Mouse (Mus musculus) kidney, adult 2 months (tissue): ENCODE results near the gene Ahcy. TPM values are rescaled to one million over a fixed set of nuclear protein-coding genes. Genes with fewer than 3 reads are reported as not detected.
"Not testable (repeated sequence)": the region's sequence is repeated elsewhere in the genome, so short reads cannot be mapped to it uniquely, and the experiment has no call there.

Source experiments
- DNase-seq: peaks from one replicate; pipeline ENCODE4 v3.0.0; 2021
- H3K27ac ChIP-seq: fragments of 200-500 bp; 2 replicates; pipeline ENCODE4 v1.5.1; 2012; ENCODE audit warnings: low read depth, low read length, control low read depth, inconsistent platforms; ENCODE audit not compliant: insufficient read depth
- H3K27me3 ChIP-seq: fragments of 200-500 bp; replicated peaks from 2 replicates; pipeline ENCODE4 v1.6.1; 2012; ENCODE audit warnings: mild to moderate bottlenecking, moderate library complexity, low read length, inconsistent platforms; ENCODE audit not compliant: control insufficient read depth, insufficient read depth
- H3K36me3 ChIP-seq: fragments of 200-500 bp; 2 replicates; pipeline ENCODE4 v1.6.1; 2012; ENCODE audit warnings: mild to moderate bottlenecking, moderate library complexity, low read length, inconsistent platforms; ENCODE audit not compliant: control insufficient read depth, insufficient read depth
- H3K4me1 ChIP-seq: fragments of 200-500 bp; 2 replicates; pipeline ENCODE4 v1.6.1; 2011; ENCODE audit warnings: low read length; ENCODE audit not compliant: control insufficient read depth, insufficient read depth
- H3K4me3 ChIP-seq: fragments of 200-500 bp; 2 replicates; pipeline ENCODE4 v1.5.1; 2011; ENCODE audit warnings: mild to moderate bottlenecking, low read depth, low read length, control low read depth; ENCODE audit not compliant: insufficient read depth
- CTCF ChIP-seq: fragments of 200-500 bp; conservative IDR thresholded peaks from 2 replicates; pipeline ENCODE4 v1.5.1; 2011; ENCODE audit warnings: low read depth, mild to moderate bottlenecking, control low read depth, low read length, moderate library complexity, mixed read lengths; ENCODE audit not compliant: insufficient read depth, insufficient read length
- POLR2A ChIP-seq: fragments of 200-500 bp; IDR thresholded peaks from one replicate; pipeline ENCODE4 v1.6.1; 2011; ENCODE audit warnings: low read depth, low read length, control low read depth
- WGBS: fragments of 180-500 bp; shearing (Covaris S2); methylation state at CpG from one replicate; pipeline ENCODE4 v1.1.7; 2018; 5-methylcytosine and 5-hydroxymethylcytosine counted together
- polyA plus RNA-seq: library from polyadenylated mRNA; depleted of rRNA; stranded (reverse); fragments of >200 nt; gene quantifications from 2 replicates; pipeline ENCODE4 v1.2.3, GENCODE M21; 2012

The Ahcy gene
- polyA plus RNA-seq, 1 experiment, result 250 TPM

- no peak for TF ChIP-seq CTCF
- no peak for TF ChIP-seq POLR2A
- no peak for DNase-seq
- Histone ChIP-seq H3K4me3 (no peak overlapping the region), H3K27me3 (no peaks in the 10 kb centered on the region), H3K36me3 (no peaks in the 10 kb centered on the region), H3K4me1 (peaks cover 2% of the 10 kb centered on the region; the same call in 1 of the 2 replicates), H3K27ac (no peak overlapping the region)
- 83% methylated on average over 3 of the region's 3 CpGs for WGBS
These were observed 29.2 kb downstream of the Ahcy start for GRCm38 (mm10) chr2:155045075-155045474.

DNA sequence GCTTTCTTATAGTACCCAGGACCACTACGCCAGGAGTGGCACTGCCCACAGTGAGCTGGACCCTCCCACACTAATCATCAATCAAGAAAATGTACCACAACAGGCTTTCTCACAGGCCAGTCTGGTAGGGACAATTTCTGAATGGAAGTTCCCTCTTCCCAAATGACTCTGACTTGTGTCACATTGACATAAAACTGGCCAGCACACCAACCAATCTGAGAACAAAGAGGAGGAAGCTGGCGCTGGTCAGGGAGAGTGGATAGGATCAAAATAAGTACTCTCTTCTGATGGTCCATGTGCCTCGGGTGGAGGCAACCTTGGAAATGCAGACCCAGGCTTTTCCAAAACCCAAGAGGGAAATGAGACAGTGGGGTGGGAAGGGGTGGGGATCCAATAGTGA lies 29.8 kb downstream of the Ahcy start:
- no peaks in the 10 kb centered on the region for H3K36me3 ChIP-seq
- no peak for TF ChIP-seq CTCF
- no peak for TF ChIP-seq POLR2A
- H3K27ac ChIP-seq, result no peak overlapping the region
- no peak for DNase-seq
- no peak overlapping the region for H3K4me3 ChIP-seq
- 75% methylated on average over 3 of the region's 3 CpGs for WGBS
- H3K27me3 ChIP-seq, result no peaks in the 10 kb centered on the region
- no peaks in the 10 kb centered on the region for H3K4me1 ChIP-seq

DNA sequence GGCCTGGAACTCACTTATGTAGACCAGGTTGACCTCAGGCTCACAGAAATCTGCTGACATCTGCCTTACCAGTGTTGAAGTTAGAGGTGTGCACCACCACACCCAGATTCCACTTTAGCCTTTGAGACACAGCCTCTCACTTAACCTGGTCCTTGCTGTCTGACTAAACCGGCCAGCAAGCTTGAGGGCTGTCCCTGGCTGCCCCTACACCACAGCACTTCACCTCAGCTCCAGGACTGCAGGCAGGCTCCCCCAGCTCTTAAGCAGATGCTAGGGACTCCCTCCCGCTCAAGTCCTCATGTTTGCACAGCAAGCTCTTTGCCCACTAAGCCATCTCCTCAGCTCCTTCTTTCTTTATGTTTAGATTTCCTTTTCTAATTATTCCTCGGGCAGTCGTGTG lies 34.3 kb downstream of the Ahcy start:
- Histone ChIP-seq H3K36me3 (no peaks in the 10 kb centered on the region), H3K27ac (no peak overlapping the region), H3K4me1 (no peaks in the 10 kb centered on the region), H3K27me3 (no peaks in the 10 kb centered on the region), H3K4me3 (no peak overlapping the region)
- DNase-seq, result no peak
- TF ChIP-seq POLR2A (no peak), CTCF (no peak)
- 60% methylated on average over 4 of the region's 4 CpGs for WGBS

DNA sequence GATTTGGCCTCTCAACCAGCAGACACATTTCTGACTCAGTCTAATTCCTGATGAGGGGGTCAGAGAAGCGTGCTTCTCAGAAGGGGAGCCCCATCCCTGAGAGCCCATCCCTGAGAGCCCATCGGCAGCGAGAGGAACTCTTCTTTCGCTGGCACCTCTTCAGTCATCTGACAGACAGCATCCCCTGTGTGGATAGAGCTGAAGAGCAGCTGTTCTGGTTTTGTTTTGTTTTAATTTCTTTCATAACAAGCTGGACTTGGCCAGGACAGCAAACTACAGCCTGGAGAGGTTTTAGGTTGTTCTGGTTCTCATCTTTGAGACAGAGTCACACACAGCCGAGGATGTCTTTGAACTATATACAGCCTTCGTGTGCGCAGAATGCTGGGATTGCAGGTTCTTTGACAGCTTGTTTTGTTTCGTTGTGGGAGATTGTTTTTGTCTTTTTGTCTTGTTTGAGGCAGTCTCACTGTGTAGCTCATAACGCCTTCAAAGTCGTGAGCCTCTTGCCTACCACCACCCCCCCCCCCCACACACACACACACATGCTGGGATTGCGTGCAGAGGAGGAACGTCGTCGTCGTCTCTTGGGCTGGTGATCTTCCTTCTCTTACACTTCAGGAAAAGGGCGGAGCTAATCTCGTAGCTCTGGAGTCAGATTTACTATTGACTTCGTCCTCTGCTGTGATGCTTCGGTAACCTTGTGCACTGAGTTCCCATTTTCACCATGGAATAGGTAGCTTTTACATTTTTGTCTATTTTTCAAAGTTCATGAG lies 41.2 kb downstream of the Ahcy start:
- no peak overlapping the region for H3K4me3 ChIP-seq
- TF ChIP-seq POLR2A, result no peak
- TF ChIP-seq CTCF, result no peak
- no peaks in the 10 kb centered on the region for H3K27me3 ChIP-seq
- H3K27ac ChIP-seq, result no peak overlapping the region
- DNase-seq, result no peak
- no peaks in the 10 kb centered on the region for H3K4me1 ChIP-seq
- 43% methylated on average over 19 of the region's 19 CpGs for WGBS
- H3K36me3 ChIP-seq, result no peaks in the 10 kb centered on the region

- TF ChIP-seq POLR2A (no peak), CTCF (no peak)
- no peaks in the 10 kb centered on the region for H3K36me3 ChIP-seq
- no peaks in the 10 kb centered on the region for H3K27me3 ChIP-seq
- WGBS, result 60% methylated on average over 7 of the region's 7 CpGs
- H3K4me1 ChIP-seq, result no peaks in the 10 kb centered on the region
- H3K4me3 ChIP-seq, result no peak overlapping the region
- no peak for DNase-seq
- H3K27ac ChIP-seq, result no peak overlapping the region
These were observed 43.5 kb downstream of the Ahcy start for GRCm38 (mm10) chr2:155030831-155031230.

DNA sequence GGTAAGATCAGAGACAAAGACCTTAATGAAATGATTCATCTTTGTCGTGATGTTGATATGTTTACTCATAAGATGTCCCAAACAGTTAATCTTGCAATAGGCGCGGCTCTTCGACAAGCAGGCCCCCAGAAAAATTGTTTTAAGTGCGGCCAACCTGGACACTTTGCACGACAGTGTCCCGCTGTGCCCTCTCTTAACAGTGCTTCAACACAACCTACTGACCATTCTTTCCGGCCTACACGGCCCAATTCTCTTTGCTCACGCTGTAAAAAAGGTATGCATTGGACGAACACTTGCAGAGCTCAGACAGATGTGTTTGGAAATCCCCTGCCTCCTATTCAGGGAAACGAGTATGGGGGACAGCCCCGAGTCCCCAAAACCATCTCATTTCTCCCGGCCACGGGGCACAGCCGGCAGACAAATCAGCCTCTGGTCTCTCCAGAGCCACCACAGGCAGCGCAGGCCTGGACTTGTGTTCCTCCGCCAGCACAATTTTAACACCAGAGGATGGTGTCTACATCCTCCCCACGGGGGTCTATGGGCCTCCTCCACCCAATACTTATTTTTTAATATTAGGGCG lies 54.0 kb downstream of the Ahcy start:
- WGBS, result 76% methylated on average over 20 of the region's 20 CpGs
- H3K27me3 ChIP-seq, DNase-seq, H3K27ac ChIP-seq, H3K4me3 ChIP-seq, H3K36me3 ChIP-seq, H3K4me1 ChIP-seq: not testable (repeated sequence)

DNA sequence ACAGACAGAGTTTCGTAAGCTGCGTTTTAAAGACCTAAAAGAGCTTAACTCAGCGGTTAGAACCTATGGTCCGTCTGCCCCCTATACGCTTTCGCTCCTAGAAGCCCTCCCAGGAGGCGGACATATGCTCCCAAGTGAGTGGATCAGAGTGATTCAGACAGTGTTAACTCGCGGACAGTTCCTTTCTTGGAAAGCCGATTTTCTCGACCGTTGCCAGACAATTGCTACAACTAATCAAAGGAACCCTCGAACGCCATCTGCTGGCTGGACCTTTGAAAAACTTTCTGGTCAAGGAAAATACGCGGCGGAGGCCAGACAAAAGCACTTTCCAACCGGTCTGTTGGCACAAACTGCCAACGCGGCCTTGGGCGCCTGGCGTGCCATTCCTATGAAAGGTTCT lies 54.6 kb downstream of the Ahcy start:
- no peaks in the 10 kb centered on the region for H3K27me3 ChIP-seq
- 0 out of 2 replicates have a peak overlapping the region, but pooled peaks have one; percentile 9 for H3K27ac ChIP-seq
- TF ChIP-seq CTCF, result peak; percentile 67
- TF ChIP-seq POLR2A, result no peak
- peak overlapping the region; percentile 60 for H3K4me3 ChIP-seq
- peak; percentile 94 for DNase-seq
- no peaks in the 10 kb centered on the region for H3K36me3 ChIP-seq
- no peaks in the 10 kb centered on the region for H3K4me1 ChIP-seq
- WGBS, result 1% methylated on average over 22 of the region's 22 CpGs
